Mouse (Mus musculus) kidney, adult 2 months (tissue): Measurements from ENCODE around the gene Ivns1abp.
A peak's percentile ranks its signal among the peaks of the same experiment; 100 is the strongest.

Experiments used
- CTCF ChIP-seq: fragments of 200-500 bp; conservative IDR thresholded peaks from 2 replicates; pipeline ENCODE4 v1.5.1; 2011; ENCODE audit warnings: low read depth, mild to moderate bottlenecking, control low read depth, low read length, moderate library complexity, mixed read lengths; ENCODE audit not compliant: insufficient read depth, insufficient read length
- POLR2A ChIP-seq: fragments of 200-500 bp; IDR thresholded peaks from one replicate; pipeline ENCODE4 v1.6.1; 2011; ENCODE audit warnings: low read depth, low read length, control low read depth

GRCm38 (mm10) chr1:151390029-151390428 is 45.8 kb downstream of the Ivns1abp start:
- TF ChIP-seq CTCF (peak; percentile 70), POLR2A (no peak)
